Mouse (Mus musculus): ENCODE measurements around the gene Slc35a3. TPM values are rescaled to one million over a fixed set of nuclear protein-coding genes. Genes with fewer than 3 reads are reported as not detected.

Slc35a3 gene
- polyA plus RNA-seq, 1 experiment from 2014 or later, result 7.0 TPM

GRCm38 (mm10) chr3:116632971-116633370, 79.7 kb downstream of the Slc35a3 start:
- peaks cover 3% of the 10 kb centered on the region for H3K36me3 ChIP-seq (replicated peaks; ENCODE audit: control insufficient read depth, insufficient read depth, low read depth, low read length)
- no peak overlapping the region for H3K4me2 ChIP-seq (ENCODE audit: low read depth, low read length)
- H3K4me1 ChIP-seq (ENCODE audit: control insufficient read depth, insufficient read depth, low read length), result no peaks in the 10 kb centered on the region
- no peaks in the 10 kb centered on the region for H3K27me3 ChIP-seq (ENCODE audit: control insufficient read depth, insufficient read depth, low read length)
- H3K9me3 ChIP-seq (replicated peaks; ENCODE audit: control insufficient read depth, low read length), result no peaks in the 10 kb centered on the region
- DNase-seq (ENCODE audit: low spot score), result no peak
- H3K27ac ChIP-seq (replicated peaks; ENCODE audit: low read depth, low read length), result no peak overlapping the region
- H3K9ac ChIP-seq (replicated peaks; ENCODE audit: low read length), result no peak overlapping the region
- ATAC-seq (replicated peaks; ENCODE audit: insufficient number of reproducible peaks, low FRiP score, low TSS enrichment, low read depth), result no peak
- WGBS, result 94% methylated on average over 3 of the region's 3 CpGs
- H3K4me3 ChIP-seq (ENCODE audit: low read depth, low read length), result no peak overlapping the region

GRCm38 (mm10) chr3:116631459-116631858, 81.2 kb downstream of the Slc35a3 start:
- H3K36me3 ChIP-seq (replicated peaks; ENCODE audit: control insufficient read depth, insufficient read depth, low read depth, low read length), result peaks cover 3% of the 10 kb centered on the region
- H3K27me3 ChIP-seq (ENCODE audit: control insufficient read depth, insufficient read depth, low read length), result no peaks in the 10 kb centered on the region
- no peak overlapping the region for H3K27ac ChIP-seq (replicated peaks; ENCODE audit: low read depth, low read length)
- H3K9ac ChIP-seq (replicated peaks; ENCODE audit: low read length), result no peak overlapping the region
- no peak overlapping the region for H3K4me3 ChIP-seq (ENCODE audit: low read depth, low read length)
- WGBS, result 77% methylated on average over 1 of the region's 1 CpGs
- no peak overlapping the region for H3K4me2 ChIP-seq (ENCODE audit: low read depth, low read length)
- DNase-seq (ENCODE audit: low spot score) (no peak), ATAC-seq (replicated peaks; ENCODE audit: insufficient number of reproducible peaks, low FRiP score, low TSS enrichment, low read depth) (no peak)
- no peaks in the 10 kb centered on the region for H3K4me1 ChIP-seq (ENCODE audit: control insufficient read depth, insufficient read depth, low read length)
- H3K9me3 ChIP-seq (replicated peaks; ENCODE audit: control insufficient read depth, low read length), result no peaks in the 10 kb centered on the region

- no peaks in the 10 kb centered on the region; the same call in 1 of the 2 replicates for H3K36me3 ChIP-seq (replicated peaks; ENCODE audit: control insufficient read depth, insufficient read depth, low read depth, low read length)
- no peak overlapping the region for H3K4me2 ChIP-seq (ENCODE audit: low read depth, low read length)
- H3K4me3 ChIP-seq (ENCODE audit: low read depth, low read length), result no peak overlapping the region
- DNase-seq (ENCODE audit: low spot score), result no peak
- H3K9ac ChIP-seq (replicated peaks; ENCODE audit: low read length), result no peak overlapping the region
- ATAC-seq (replicated peaks; ENCODE audit: insufficient number of reproducible peaks, low FRiP score, low TSS enrichment, low read depth), result no peak
- no peaks in the 10 kb centered on the region for H3K4me1 ChIP-seq (ENCODE audit: control insufficient read depth, insufficient read depth, low read length)
- no peaks in the 10 kb centered on the region for H3K9me3 ChIP-seq (replicated peaks; ENCODE audit: control insufficient read depth, low read length)
- no peaks in the 10 kb centered on the region for H3K27me3 ChIP-seq (ENCODE audit: control insufficient read depth, insufficient read depth, low read length)
- H3K27ac ChIP-seq (replicated peaks; ENCODE audit: low read depth, low read length), result no peak overlapping the region
- 88% methylated on average over 7 of the region's 7 CpGs for WGBS
Measured at GRCm38 (mm10) chr3:116622641-116623040, 90.0 kb downstream of the Slc35a3 start.

- Histone ChIP-seq H3K4me2 (ENCODE audit: low read depth, low read length) (no peak overlapping the region), H3K9me3 (replicated peaks; ENCODE audit: control insufficient read depth, low read length) (no peaks in the 10 kb centered on the region), H3K36me3 (replicated peaks; ENCODE audit: control insufficient read depth, insufficient read depth, low read depth, low read length) (no peaks in the 10 kb centered on the region; the same call in 1 of the 2 replicates), H3K4me3 (ENCODE audit: low read depth, low read length) (no peak overlapping the region), H3K9ac (replicated peaks; ENCODE audit: low read length) (no peak overlapping the region), H3K27me3 (ENCODE audit: control insufficient read depth, insufficient read depth, low read length) (no peaks in the 10 kb centered on the region), H3K4me1 (ENCODE audit: control insufficient read depth, insufficient read depth, low read length) (no peaks in the 10 kb centered on the region), H3K27ac (replicated peaks; ENCODE audit: low read depth, low read length) (no peak overlapping the region)
- WGBS, result 93% methylated on average over 7 of the region's 7 CpGs
- DNase-seq (ENCODE audit: low spot score) (no peak), ATAC-seq (replicated peaks; ENCODE audit: insufficient number of reproducible peaks, low FRiP score, low TSS enrichment, low read depth) (no peak)
Measured at GRCm38 (mm10) chr3:116620636-116621370, 91.8 kb downstream of the Slc35a3 start.

Other genes with a start within 250 kb of the Slc35a3 start
- 110 and 112 TPM in 2 replicates for gene Rtca, start 204.6 kb downstream of the Slc35a3 start, polyA plus RNA-seq (2014; fragmentation: Nextera tagmentation; extraction: Ambion mirVana)
- gene Dbt, start 199.8 kb downstream of the Slc35a3 start, polyA plus RNA-seq (2014; fragmentation: Nextera tagmentation; extraction: Ambion mirVana), result 11.5 and 11.9 TPM in 2 replicates
- gene Lrrc39, start 149.9 kb downstream of the Slc35a3 start, polyA plus RNA-seq (2014; fragmentation: Nextera tagmentation; extraction: Ambion mirVana), result 0.26 and 0.84 TPM in 2 replicates
- gene Sass6, start 117.8 kb downstream of the Slc35a3 start, polyA plus RNA-seq (2014; fragmentation: Nextera tagmentation; extraction: Ambion mirVana), result 38.7 TPM in 2 replicates
- gene Trmt13, start 98.2 kb downstream of the Slc35a3 start, polyA plus RNA-seq (2014; fragmentation: Nextera tagmentation; extraction: Ambion mirVana), result 18.3 and 25.4 TPM in 2 replicates
- gene Mfsd14a, start 50.2 kb downstream of the Slc35a3 start, polyA plus RNA-seq (2014; fragmentation: Nextera tagmentation; extraction: Ambion mirVana), result 102 and 105 TPM in 2 replicates
- not detected in 2 replicates for gene Gm43191, start 31.6 kb downstream of the Slc35a3 start, polyA plus RNA-seq (2014; fragmentation: Nextera tagmentation; extraction: Ambion mirVana)
- 14.7 and 15.6 TPM in 2 replicates for gene Agl, start 95.3 kb upstream of the Slc35a3 start, polyA plus RNA-seq (2014; fragmentation: Nextera tagmentation; extraction: Ambion mirVana)
- 10.6 and 11.6 TPM in 2 replicates for gene Frrs1, start 146.6 kb upstream of the Slc35a3 start, polyA plus RNA-seq (2014; fragmentation: Nextera tagmentation; extraction: Ambion mirVana)

All from embryonic facial prominence, embryonic 11.5 days (tissue).